Mouse (Mus musculus) thymus, postnatal 36 days (tissue): ENCODE measurements around the gene Sh2d7.
"Not testable (repeated sequence)": the region's sequence is repeated elsewhere in the genome, so short reads cannot be mapped to it uniquely, and the experiment has no call there.

ENCODE experiments used
- DNase-seq, 2 experiments: peaks; one replicate each; pipeline ENCODE4 v3.0.0; 2022; ENCODE audit warnings: mixed read lengths in 2 of 2

Gene Sh2d7

GRCm38 (mm10) chr9:54547536-54547935 lies 8.8 kb downstream of the Sh2d7 start:
- DNase-seq, result peak; percentile 17 to 23

- no peak for DNase-seq
These were observed 10.6 kb downstream of the Sh2d7 start for GRCm38 (mm10) chr9:54549433-54549832.

GRCm38 (mm10) chr9:54552409-54552808 lies 13.6 kb downstream of the Sh2d7 start:
- peak; percentile 25 to 27 for DNase-seq

- no peak for DNase-seq
These were observed 16.3 kb downstream of the Sh2d7 start for GRCm38 (mm10) chr9:54555044-54555443.

GRCm38 (mm10) chr9:54558731-54559130 lies 19.9 kb downstream of the Sh2d7 start:
- no peak for DNase-seq

DNA sequence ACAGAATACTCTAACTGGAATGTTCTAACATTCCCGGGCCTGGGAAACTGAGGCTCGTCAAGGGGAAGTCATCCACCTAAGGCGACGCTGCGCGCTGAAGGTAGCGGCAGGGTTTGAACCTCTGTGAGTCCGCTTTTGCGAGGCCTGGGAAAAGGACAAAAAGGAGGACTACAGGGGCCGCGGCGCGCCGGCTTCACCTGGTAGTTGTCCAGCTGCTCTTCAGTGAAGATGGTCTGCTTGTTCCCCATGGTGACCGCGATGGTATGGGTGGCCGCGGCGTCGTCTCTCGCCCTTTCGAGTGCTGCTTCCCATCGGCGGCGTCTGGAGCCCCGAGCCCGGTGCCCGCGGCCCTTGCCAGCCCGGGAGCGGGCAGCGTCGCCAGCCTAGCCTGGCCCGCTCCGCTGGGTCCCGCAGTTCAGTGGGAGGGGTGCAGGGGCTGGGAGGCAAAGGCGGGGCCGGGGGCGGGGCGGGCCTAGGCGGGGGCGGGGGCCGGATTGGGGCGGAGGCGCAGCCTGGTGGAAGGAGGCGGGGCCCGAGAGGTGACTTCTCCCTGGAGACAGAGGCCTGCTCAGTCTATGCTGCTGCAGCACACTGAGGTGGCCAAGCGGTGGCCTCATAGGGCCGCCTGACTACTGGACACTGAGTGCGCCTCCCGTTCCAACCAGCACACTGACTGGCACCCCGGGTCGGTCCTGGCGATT lies 21.1 kb downstream of the Sh2d7 start, which contains the start of gene Cib2:
TSS of gene Cib2 (minus strand) at position 448 of the 701 bp plus-strand sequence.
- DNase-seq, result peak; percentile 75 to 82

DNA sequence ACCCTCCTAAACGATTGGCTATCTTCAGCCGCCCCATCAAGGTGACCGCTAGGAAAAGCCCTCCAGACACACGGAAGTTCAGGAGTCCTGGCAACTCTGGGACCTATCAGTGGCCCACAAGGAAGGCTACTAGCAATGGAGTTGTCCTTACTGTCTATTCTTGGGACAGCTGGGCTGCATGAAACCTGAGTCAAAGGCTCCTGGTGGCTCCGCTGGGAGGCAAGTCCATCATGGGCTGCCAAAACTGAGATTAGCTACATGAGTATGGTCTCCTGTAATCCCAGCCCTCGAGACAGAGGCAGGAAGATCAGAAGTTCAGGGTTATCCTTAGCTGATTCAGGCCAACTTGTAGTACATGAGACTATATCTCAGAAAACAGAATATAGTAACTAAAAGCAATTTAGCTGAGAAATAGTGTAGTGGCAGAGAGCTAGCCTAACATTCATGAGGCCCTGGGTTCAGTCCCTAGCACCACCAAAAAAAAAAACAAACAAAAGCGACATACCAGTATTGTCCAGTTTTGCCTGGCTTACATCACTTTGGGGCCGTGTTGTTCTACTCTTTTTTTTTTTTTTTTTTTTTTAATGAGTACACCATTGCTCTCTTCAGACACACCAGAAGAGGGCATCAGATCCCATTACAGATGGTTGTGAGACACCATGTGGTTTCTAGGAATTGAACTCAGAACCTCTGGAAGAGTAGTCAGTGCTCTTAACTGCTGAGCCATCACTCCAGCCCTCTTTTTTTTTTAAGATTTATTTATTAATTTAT lies 22.2 kb downstream of the Sh2d7 start:
- DNase-seq, result no peak

DNA sequence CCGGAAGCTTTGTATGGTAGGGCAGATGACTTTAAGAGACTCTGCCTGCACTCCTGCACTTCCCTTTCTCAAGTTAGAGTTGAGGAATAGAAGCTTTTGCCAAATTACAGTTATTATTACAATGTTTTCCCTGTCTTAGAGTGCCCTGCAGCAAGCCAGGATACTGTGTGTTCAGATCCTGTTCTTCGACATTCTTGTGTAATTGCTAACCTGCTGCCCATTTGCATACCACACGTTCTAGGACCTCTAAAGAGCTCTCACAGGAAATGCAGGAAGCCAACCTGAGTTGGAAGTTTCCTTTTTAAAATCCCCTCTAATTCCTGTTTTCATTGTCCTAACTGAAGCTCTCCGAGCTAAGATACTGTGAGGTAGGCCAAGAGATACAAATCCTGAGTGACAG lies 28.2 kb downstream of the Sh2d7 start:
- no peak for DNase-seq

- no peak for DNase-seq
These were observed 29.9 kb downstream of the Sh2d7 start for GRCm38 (mm10) chr9:54568732-54569131.

- no peak for DNase-seq
These were observed 32.5 kb downstream of the Sh2d7 start for GRCm38 (mm10) chr9:54571130-54571839.

- no peak for DNase-seq
These were observed 44.9 kb downstream of the Sh2d7 start for GRCm38 (mm10) chr9:54583712-54584111.

GRCm38 (mm10) chr9:54584127-54584526 lies 45.3 kb downstream of the Sh2d7 start:
- DNase-seq, result not testable (repeated sequence)

DNA sequence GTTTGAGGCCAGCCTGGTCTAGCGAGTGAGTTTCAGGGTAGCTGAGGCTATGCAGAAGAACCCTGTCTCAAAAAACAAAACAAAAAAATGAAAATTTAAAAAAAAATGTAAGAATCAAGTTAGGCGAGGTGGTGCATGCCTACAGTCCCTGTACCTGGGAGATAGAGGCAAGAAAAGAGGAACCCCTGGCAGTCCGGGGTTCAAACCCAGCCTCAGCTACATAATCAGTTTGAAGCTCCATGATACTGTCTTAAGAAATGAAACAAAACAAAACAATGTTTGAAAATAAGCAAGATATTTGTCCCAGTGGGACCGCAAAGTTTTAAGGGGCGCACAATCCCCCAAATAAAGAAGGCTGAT lies 47.0 kb downstream of the Sh2d7 start:
- DNase-seq, result no peak

DNA sequence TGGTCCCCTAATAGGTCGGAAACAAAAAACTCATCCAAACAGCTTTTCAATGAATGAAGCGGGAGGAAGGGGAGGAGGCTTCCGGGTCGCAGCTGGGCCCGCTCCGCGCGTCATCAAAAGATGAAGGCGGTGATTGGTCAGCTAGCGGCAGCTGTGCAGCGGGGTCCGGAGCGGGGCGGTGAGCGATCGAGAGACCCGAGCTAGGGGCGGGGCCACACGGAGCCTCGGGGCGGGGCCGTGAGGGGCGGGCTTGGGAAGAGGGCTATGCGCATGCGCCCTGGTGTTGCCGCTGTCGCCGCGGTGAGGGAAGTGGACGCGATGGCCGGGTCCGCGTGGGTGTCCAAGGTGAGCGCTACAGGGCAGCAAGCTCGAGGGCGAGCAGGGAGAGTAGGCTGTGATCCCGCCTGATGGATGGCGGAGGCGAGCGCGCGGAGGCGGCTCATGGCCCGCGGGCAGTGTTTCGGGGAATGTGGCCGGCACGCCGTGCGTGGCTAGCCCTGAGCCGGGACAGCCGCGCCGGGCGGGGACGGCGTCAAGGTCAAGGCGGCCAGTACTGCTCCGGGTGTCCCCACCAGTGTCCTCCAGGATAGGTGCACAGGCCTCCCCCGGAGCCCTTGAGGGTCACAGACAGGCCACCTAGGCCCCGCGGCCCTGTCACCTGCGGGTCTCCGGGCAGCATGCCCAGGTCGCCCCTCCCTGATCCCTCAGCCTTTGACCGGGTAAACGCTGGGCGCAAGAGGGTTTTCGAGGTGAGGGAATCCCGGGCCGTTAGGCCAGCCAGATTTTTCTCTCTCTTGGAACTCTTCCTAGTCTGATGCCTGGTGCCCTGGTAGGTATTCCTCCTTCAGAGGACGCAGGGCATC lies 47.6 kb downstream of the Sh2d7 start, which contains the start of gene Idh3a:
TSS of gene Idh3a (plus strand) at position 136 of the 863 bp plus-strand sequence.
- peak; percentile 99 for DNase-seq

GRCm38 (mm10) chr9:54587863-54588262 lies 49.1 kb downstream of the Sh2d7 start:
- DNase-seq, result no peak

GRCm38 (mm10) chr9:54593652-54594051 lies 54.9 kb downstream of the Sh2d7 start:
- not testable (repeated sequence) for DNase-seq
